Mouse (Mus musculus) stomach, postnatal 0 days (tissue): ENCODE data around the gene Glb1l.

ENCODE experiments used
- CTCF ChIP-seq: IDR thresholded peaks from 2 replicates; pipeline ENCODE4 v1.5.1; 2016; ENCODE audit warnings: antibody characterized with exemption, low read depth, mild to moderate bottlenecking, moderate library complexity
- EP300 ChIP-seq: optimal IDR thresholded peaks from 2 replicates; pipeline ENCODE3; 2016; ENCODE audit warnings: antibody characterized with exemption

DNA sequence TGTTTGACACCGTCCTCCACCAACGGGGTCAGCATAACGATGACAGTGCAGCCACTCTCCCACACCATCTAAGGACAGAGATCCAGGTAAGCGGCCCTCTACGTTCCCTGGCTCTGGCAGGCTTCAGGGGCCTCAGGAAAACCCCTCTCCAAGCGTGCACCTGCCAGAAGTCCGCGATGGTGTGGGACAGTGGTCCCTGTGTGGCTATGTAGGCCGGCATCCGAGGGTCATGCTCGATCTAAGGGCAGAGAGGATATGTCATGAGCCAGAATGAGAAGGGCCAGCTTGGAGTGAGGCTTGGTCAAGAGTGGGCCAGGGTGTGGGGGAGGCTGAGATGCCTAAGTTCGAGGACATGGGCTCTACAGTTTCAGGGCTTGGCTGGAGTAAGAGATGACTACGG is 41.7 kb upstream of the Glb1l start:
- no peak for TF ChIP-seq CTCF
- TF ChIP-seq EP300 = no peak
